Comparison of ENCODE assay signal across 26 mouse cellular contexts in genomic region chr15:10643224-10643623, GRCm38 (mm10).
"Had no signal": no experiment of that assay in that cellular context is flagged by ENCODE, and none has a peak within 500 bp of the region (broad histone marks: within the 10 kb centered on the region; RNA-seq: fewer than 3 reads in every experiment).

No protein-coding gene starts in this region.

- H3K9me3 ChIP-seq: heart, embryonic 10.5 days; heart, embryonic 12.5 days; hindbrain, embryonic 10.5 days; hindbrain, embryonic 13.5 days; hindbrain, embryonic 15.5 days; limb, embryonic 10.5 days; limb, embryonic 12.5 days; liver, embryonic 13.5 days; liver, embryonic 15.5 days had no signal

- H3K4me2 ChIP-seq: heart, embryonic 12.5 days; hindbrain, embryonic 13.5 days; hindbrain, embryonic 15.5 days; limb, embryonic 12.5 days; liver, embryonic 11.5 days; liver, embryonic 13.5 days; liver, embryonic 15.5 days had no signal

- ATAC-seq: hindbrain, postnatal 0 days; intestine, embryonic 16.5 days; liver, postnatal 0 days had no signal

- DNase-seq: gastrocnemius, postnatal 25 days; heart, adult 2 months; heart, postnatal 10 days; heart, postnatal 4 days; kidney, adult 11 months; kidney, adult 2 months; kidney, adult 9 months; kidney, postnatal 10 days; kidney, postnatal 25 days; layer of hippocampus, adult 9-11 months; layer of hippocampus, postnatal 36 days; liver; liver, embryonic 13.5 days; liver, postnatal 0 days had no signal

- H3K4me3 ChIP-seq: heart, adult 2 months; heart, embryonic 10.5 days; heart, embryonic 12.5 days; hindbrain, embryonic 10.5 days; hindbrain, embryonic 13.5 days; hindbrain, embryonic 15.5 days; left cerebral cortex, adult 2 months; limb, embryonic 10.5 days; limb, embryonic 12.5 days; liver, embryonic 13.5 days; liver, embryonic 15.5 days had no signal

- H3K9ac ChIP-seq: heart, embryonic 12.5 days; hindbrain, embryonic 13.5 days; hindbrain, embryonic 15.5 days; limb, embryonic 12.5 days; liver, embryonic 13.5 days; liver, embryonic 15.5 days; liver, postnatal 0 days had no signal

- H3K27ac ChIP-seq: heart, adult 2 months; heart, embryonic 10.5 days; hindbrain, embryonic 10.5 days; hindbrain, embryonic 13.5 days; hindbrain, embryonic 15.5 days; hindbrain, postnatal 0 days; left cerebral cortex, adult 2 months; limb, embryonic 10.5 days; limb, embryonic 12.5 days; liver, embryonic 13.5 days; liver, embryonic 15.5 days had no signal

- H3K27me3 ChIP-seq: hindbrain, embryonic 13.5 days; hindbrain, embryonic 15.5 days; limb, embryonic 12.5 days; liver, embryonic 13.5 days; liver, embryonic 15.5 days had no signal

- H3K36me3 ChIP-seq: heart, embryonic 10.5 days; heart, embryonic 12.5 days; hindbrain, embryonic 13.5 days; hindbrain, embryonic 15.5 days; liver, embryonic 13.5 days; liver, embryonic 15.5 days had no signal
